Mouse (Mus musculus) heart, postnatal 0 days (tissue): ENCODE measurements around the gene Rspo4.

ENCODE experiments used
- CTCF ChIP-seq: IDR thresholded peaks from 2 replicates; pipeline ENCODE4 v1.5.1; 2016; ENCODE audit warnings: antibody characterized with exemption, control low read depth, low read depth
- EP300 ChIP-seq: IDR thresholded peaks from 2 replicates; pipeline ENCODE4 v1.6.1; 2016; ENCODE audit warnings: antibody characterized with exemption, low read depth

DNA sequence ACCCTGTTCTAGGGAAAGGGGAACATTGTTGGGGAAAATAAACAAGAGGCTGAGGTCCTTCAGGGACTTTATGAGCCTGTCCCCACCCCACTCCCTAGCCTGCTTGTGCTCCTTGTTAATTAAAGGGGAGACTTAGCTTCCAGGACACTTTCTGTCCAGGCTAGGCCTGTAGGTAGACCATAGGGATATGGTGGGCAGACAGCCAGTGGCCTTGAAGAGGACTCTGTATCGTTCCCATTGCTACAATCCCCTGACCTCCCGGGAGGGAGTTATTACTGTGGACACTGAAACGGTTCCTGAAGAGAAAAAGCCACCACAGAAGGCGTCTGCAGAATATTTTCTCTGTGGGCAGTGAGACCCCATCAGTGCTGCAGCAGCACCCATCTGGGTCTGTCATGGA is 27.1 kb upstream of the Rspo4 start:
- TF ChIP-seq CTCF (no peak), EP300 (no peak)
